Mouse (Mus musculus): ENCODE results near the gene Igsf9. TPM values are rescaled to one million over a fixed set of nuclear protein-coding genes. Genes with fewer than 3 reads are reported as not detected.
A peak's percentile ranks its signal among the peaks of the same experiment; 100 is the strongest.

The Igsf9 gene
- polyA plus RNA-seq, 1 experiment from 2014 or later: 20.4 TPM

DNA sequence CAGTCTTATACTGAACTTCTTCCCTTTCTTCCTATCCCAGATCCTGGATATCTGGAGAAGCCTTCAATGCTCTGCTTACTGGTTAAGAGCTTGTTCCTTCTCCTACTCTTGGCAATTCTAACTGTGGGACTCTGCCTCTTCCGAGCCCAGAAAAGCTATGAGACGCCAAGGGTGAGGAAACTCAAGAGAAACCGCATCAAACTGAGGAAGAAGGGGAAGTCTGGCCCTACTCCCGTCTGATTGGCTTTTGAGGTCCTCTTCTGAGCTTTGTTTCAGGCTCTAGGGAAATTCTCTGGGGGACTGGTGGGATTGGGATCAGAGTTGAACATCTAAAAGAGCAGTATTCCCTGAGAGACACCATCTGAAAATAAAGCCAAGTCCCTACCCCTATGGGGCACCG, 3.6 kb upstream of the Igsf9 start:
- H3K4me2 ChIP-seq (ENCODE audit: low read depth, low read length): no peak overlapping the region
- ATAC-seq (ENCODE audit: low read depth): no peak
- no peak overlapping the region for H3K9ac ChIP-seq (ENCODE audit: low read length)
- no peaks in the 10 kb centered on the region for H3K9me3 ChIP-seq (ENCODE audit: control insufficient read depth, low read length)
- 74% methylated on average over 5 of the region's 5 CpGs for WGBS
- peaks cover 18% of the 10 kb centered on the region for H3K4me1 ChIP-seq (replicated peaks; ENCODE audit: control insufficient read depth, insufficient read depth, low read length)
- no peaks in the 10 kb centered on the region for H3K27me3 ChIP-seq (ENCODE audit: control insufficient read depth, insufficient read depth, low read depth, low read length)
- H3K4me3 ChIP-seq (ENCODE audit: low read length): no peak overlapping the region
- no peaks in the 10 kb centered on the region for H3K36me3 ChIP-seq (ENCODE audit: control insufficient read depth, insufficient read depth, low read length)
- H3K27ac ChIP-seq (ENCODE audit: low read length): no peak overlapping the region

DNA sequence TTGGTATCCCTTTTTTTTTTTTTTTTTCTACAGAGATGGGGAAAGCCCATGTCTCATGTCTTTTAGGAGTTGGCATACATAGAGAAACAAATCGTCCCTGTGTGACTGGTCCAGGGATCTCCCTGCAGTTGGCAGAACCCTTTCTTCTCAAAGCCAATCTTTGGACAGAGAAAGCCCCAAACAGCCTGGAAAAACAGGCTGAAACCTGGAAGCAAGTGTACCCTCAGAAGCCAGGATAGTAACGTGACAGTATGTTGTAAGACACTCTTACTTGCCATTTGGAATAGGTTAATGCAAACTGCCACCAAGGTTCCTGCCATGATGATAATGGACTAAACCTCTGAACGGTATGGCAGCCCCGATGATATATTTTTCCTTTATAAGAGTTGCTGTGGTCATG, 1.2 kb upstream of the Igsf9 start:
- Histone ChIP-seq H3K27me3 (ENCODE audit: control insufficient read depth, insufficient read depth, low read depth, low read length) (no peaks in the 10 kb centered on the region), H3K4me2 (ENCODE audit: low read depth, low read length) (no peak overlapping the region), H3K9me3 (ENCODE audit: control insufficient read depth, low read length) (no peaks in the 10 kb centered on the region), H3K36me3 (ENCODE audit: control insufficient read depth, insufficient read depth, low read length) (no peaks in the 10 kb centered on the region), H3K4me1 (replicated peaks; ENCODE audit: control insufficient read depth, insufficient read depth, low read length) (peaks cover 30% of the 10 kb centered on the region), H3K4me3 (ENCODE audit: low read length) (no peak overlapping the region), H3K27ac (ENCODE audit: low read length) (no peak overlapping the region), H3K9ac (ENCODE audit: low read length) (no peak overlapping the region)
- ATAC-seq (ENCODE audit: low read depth): no peak
- WGBS: 85% methylated on average over 4 of the region's 4 CpGs

DNA sequence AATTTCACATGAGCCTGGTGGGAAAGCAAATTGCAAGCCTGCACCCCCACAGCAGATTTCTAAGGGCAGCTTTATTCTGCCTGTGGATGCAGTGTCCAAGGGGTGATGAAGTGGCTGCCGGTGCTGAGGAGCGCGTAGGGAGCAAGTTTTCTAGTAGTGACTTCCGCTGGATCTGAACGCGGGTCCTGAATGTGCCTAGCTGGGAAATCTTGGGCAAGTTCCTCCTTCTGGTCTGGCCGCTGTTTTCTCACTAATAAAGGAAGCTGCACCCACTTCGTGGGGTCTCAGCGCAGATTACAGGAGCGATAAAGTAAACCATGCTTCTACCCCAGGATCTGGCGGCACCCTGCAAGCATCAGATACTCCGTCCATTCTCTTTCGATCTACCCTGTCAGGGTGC, 477 bp upstream of the Igsf9 start:
- 10% methylated on average over 13 of the region's 13 CpGs for WGBS
- H3K9ac ChIP-seq (ENCODE audit: low read length): peak overlapping the region; percentile 70

GRCm38 (mm10) chr1:172482518-172483360, 1.2 kb downstream of the Igsf9 start:
- Histone ChIP-seq H3K4me1 (replicated peaks; ENCODE audit: control insufficient read depth, insufficient read depth, low read length) (peaks cover 34% of the 10 kb centered on the region), H3K4me2 (ENCODE audit: low read depth, low read length) (peak overlapping the region; percentile 94), H3K9me3 (ENCODE audit: control insufficient read depth, low read length) (no peaks in the 10 kb centered on the region), H3K27me3 (ENCODE audit: control insufficient read depth, insufficient read depth, low read depth, low read length) (no peaks in the 10 kb centered on the region), H3K9ac (ENCODE audit: low read length) (peak overlapping the region; percentile 70), H3K4me3 (ENCODE audit: low read length) (peak overlapping the region; percentile 65), H3K27ac (ENCODE audit: low read length) (peak overlapping the region; percentile 39; the same call in 1 of the 2 replicates), H3K36me3 (ENCODE audit: control insufficient read depth, insufficient read depth, low read length) (no peaks in the 10 kb centered on the region)
- no peak for ATAC-seq (ENCODE audit: low read depth)
- WGBS: 9% methylated on average over 12 of the region's 12 CpGs

More for the DNA sequence above, 477 bp upstream of the Igsf9 start:
- peak; percentile 0; the same call in 1 of the 2 replicates for ATAC-seq (ENCODE audit: low read depth)
- H3K27me3 ChIP-seq (ENCODE audit: control insufficient read depth, insufficient read depth, low read depth, low read length): no peaks in the 10 kb centered on the region
- peaks cover 34% of the 10 kb centered on the region for H3K4me1 ChIP-seq (replicated peaks; ENCODE audit: control insufficient read depth, insufficient read depth, low read length)
- H3K36me3 ChIP-seq (ENCODE audit: control insufficient read depth, insufficient read depth, low read length): no peaks in the 10 kb centered on the region
- no peaks in the 10 kb centered on the region for H3K9me3 ChIP-seq (ENCODE audit: control insufficient read depth, low read length)
- H3K27ac ChIP-seq (ENCODE audit: low read length): peak overlapping the region; percentile 93
- peak overlapping the region; percentile 94 for H3K4me2 ChIP-seq (ENCODE audit: low read depth, low read length)
- H3K4me3 ChIP-seq (ENCODE audit: low read length): peak overlapping the region; percentile 65

DNA sequence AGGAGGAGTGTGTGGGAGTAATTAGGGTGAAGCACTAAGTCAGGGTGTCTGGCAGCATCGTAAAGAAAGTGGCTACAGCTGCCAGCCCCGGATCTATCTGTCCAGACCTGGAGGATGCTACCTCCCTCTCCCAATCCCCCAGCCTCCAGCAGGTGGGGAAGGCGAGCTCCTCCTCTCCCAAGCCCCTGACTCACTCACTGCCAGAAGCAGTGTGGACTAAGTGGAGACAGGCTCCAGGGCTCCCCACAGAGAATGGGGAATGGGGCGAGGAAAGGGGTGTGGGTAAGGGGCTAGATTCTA, 1.7 kb downstream of the Igsf9 start:
- ATAC-seq (ENCODE audit: low read depth): no peak
- Histone ChIP-seq H3K36me3 (ENCODE audit: control insufficient read depth, insufficient read depth, low read length) (no peaks in the 10 kb centered on the region), H3K4me2 (ENCODE audit: low read depth, low read length) (peak overlapping the region; percentile 94), H3K9ac (ENCODE audit: low read length) (peak overlapping the region; percentile 70), H3K4me1 (replicated peaks; ENCODE audit: control insufficient read depth, insufficient read depth, low read length) (peaks cover 34% of the 10 kb centered on the region), H3K27me3 (ENCODE audit: control insufficient read depth, insufficient read depth, low read depth, low read length) (no peaks in the 10 kb centered on the region), H3K27ac (ENCODE audit: low read length) (no peak overlapping the region), H3K9me3 (ENCODE audit: control insufficient read depth, low read length) (no peaks in the 10 kb centered on the region), H3K4me3 (ENCODE audit: low read length) (peak overlapping the region; percentile 65; the same call in 1 of the 2 replicates)
- WGBS: 29% methylated on average over 4 of the region's 4 CpGs

DNA sequence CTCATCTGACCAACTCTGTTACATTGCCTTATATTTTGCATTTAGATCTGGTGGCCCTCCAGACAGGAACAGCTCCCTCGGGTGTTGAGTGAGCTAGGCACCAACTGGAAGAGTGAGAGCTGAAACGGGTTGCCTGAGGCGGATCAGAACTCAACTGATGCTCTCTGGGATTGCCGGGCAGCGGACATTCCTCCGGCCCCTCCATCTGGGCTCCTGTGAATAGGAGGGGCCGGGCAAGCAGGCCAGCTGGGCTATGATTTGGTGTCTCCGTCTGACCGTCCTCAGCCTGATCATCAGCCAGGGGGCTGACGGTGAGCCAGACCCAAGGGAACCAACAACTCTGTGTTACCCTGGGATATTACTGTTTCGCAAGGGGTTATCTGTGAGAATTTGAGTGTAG, 2.6 kb downstream of the Igsf9 start:
- Histone ChIP-seq H3K4me1 (replicated peaks; ENCODE audit: control insufficient read depth, insufficient read depth, low read length) (peaks cover 34% of the 10 kb centered on the region), H3K36me3 (ENCODE audit: control insufficient read depth, insufficient read depth, low read length) (no peaks in the 10 kb centered on the region), H3K4me3 (ENCODE audit: low read length) (no peak overlapping the region), H3K9ac (ENCODE audit: low read length) (no peak overlapping the region), H3K4me2 (ENCODE audit: low read depth, low read length) (no peak overlapping the region), H3K27me3 (ENCODE audit: control insufficient read depth, insufficient read depth, low read depth, low read length) (no peaks in the 10 kb centered on the region), H3K27ac (ENCODE audit: low read length) (no peak overlapping the region), H3K9me3 (ENCODE audit: control insufficient read depth, low read length) (no peaks in the 10 kb centered on the region)
- 57% methylated on average over 11 of the region's 11 CpGs for WGBS
- ATAC-seq (ENCODE audit: low read depth): no peak

DNA sequence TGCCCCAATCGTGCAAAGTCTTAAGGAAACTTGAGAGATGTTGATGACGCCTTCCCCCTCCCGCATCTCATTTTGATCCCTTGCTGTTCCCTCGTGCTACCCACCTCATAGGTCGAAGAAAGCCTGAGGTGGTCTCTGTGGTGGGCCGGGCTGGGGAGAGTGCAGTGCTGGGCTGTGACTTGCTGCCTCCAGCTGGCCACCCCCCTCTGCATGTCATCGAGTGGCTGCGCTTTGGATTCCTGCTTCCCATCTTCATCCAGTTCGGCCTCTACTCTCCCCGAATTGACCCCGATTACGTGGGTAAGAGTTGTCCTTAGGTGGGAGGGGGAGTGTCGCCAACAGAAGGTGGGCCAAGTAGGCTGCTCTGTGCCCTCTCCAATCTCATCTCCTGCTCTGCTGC, 3.1 kb downstream of the Igsf9 start:
- no peak overlapping the region for H3K4me3 ChIP-seq (ENCODE audit: low read length)
- no peak overlapping the region for H3K4me2 ChIP-seq (ENCODE audit: low read depth, low read length)

DNA sequence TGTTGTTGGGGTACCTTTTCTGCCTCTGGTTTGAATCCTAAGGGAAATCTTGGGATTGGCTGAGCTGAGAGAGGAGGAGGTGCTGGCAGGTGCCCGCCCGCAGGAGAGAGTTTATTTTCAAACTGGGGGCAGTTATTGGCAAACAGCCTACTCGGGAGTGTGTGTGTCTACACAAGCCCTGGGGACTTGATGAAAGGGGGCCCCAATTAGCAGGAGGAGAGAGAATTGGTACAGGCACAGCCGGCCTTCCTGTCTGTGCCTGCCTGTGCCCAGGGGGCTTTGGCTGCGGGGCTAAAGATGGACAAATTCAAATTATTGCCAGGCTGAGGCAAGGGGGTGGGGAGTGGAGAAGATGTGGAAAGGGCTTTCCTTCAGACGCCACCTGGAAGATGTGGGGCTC, 4.2 kb downstream of the Igsf9 start:
- Histone ChIP-seq H3K27me3 (ENCODE audit: control insufficient read depth, insufficient read depth, low read depth, low read length) (no peaks in the 10 kb centered on the region), H3K9ac (ENCODE audit: low read length) (no peak overlapping the region), H3K27ac (ENCODE audit: low read length) (no peak overlapping the region), H3K36me3 (ENCODE audit: control insufficient read depth, insufficient read depth, low read length) (no peaks in the 10 kb centered on the region), H3K4me2 (ENCODE audit: low read depth, low read length) (no peak overlapping the region), H3K4me1 (replicated peaks; ENCODE audit: control insufficient read depth, insufficient read depth, low read length) (peaks cover 34% of the 10 kb centered on the region), H3K4me3 (ENCODE audit: low read length) (no peak overlapping the region), H3K9me3 (ENCODE audit: control insufficient read depth, low read length) (no peaks in the 10 kb centered on the region)
- 64% methylated on average over 6 of the region's 6 CpGs for WGBS
- ATAC-seq (ENCODE audit: low read depth): no peak

More for the DNA sequence above, 3.1 kb downstream of the Igsf9 start:
- Histone ChIP-seq H3K27ac (ENCODE audit: low read length) (no peak overlapping the region), H3K27me3 (ENCODE audit: control insufficient read depth, insufficient read depth, low read depth, low read length) (no peaks in the 10 kb centered on the region), H3K9ac (ENCODE audit: low read length) (no peak overlapping the region), H3K9me3 (ENCODE audit: control insufficient read depth, low read length) (no peaks in the 10 kb centered on the region), H3K4me1 (replicated peaks; ENCODE audit: control insufficient read depth, insufficient read depth, low read length) (peaks cover 34% of the 10 kb centered on the region), H3K36me3 (ENCODE audit: control insufficient read depth, insufficient read depth, low read length) (no peaks in the 10 kb centered on the region)
- ATAC-seq (ENCODE audit: low read depth): no peak
- WGBS: 60% methylated on average over 13 of the region's 13 CpGs

- no peaks in the 10 kb centered on the region for H3K27me3 ChIP-seq (ENCODE audit: control insufficient read depth, insufficient read depth, low read depth, low read length)
- WGBS: 48% methylated on average over 4 of the region's 4 CpGs
- peaks cover 30% of the 10 kb centered on the region for H3K4me1 ChIP-seq (replicated peaks; ENCODE audit: control insufficient read depth, insufficient read depth, low read length)
- H3K27ac ChIP-seq (ENCODE audit: low read length): no peak overlapping the region
- no peak overlapping the region for H3K4me2 ChIP-seq (ENCODE audit: low read depth, low read length)
- H3K9me3 ChIP-seq (ENCODE audit: control insufficient read depth, low read length): no peaks in the 10 kb centered on the region
- H3K4me3 ChIP-seq (ENCODE audit: low read length): no peak overlapping the region
- no peak overlapping the region for H3K9ac ChIP-seq (ENCODE audit: low read length)
- no peaks in the 10 kb centered on the region for H3K36me3 ChIP-seq (ENCODE audit: control insufficient read depth, insufficient read depth, low read length)
- ATAC-seq (ENCODE audit: low read depth): no peak
Observed at GRCm38 (mm10) chr1:172486236-172486635, 4.6 kb downstream of the Igsf9 start.

Measured in lung, embryonic 16.5 days (tissue).